Mouse (Mus musculus): ENCODE data around the gene Hspa1l.

GRCm38 (mm10) chr17:34922939-34923338 lies 49.6 kb upstream of the Hspa1l start:
- TF ChIP-seq CTCF (IDR thresholded peaks at IDR 0.05; ENCODE audit: low read depth, low read length) (peak; percentile 40), POLR2A (IDR thresholded peaks at IDR 0.05; ENCODE audit: insufficient read depth, low read length) (no peak)

Data from ES-Bruce4 (cell line).